Mouse (Mus musculus): ENCODE results near the gene Atxn7l3. TPM values are rescaled to one million over a fixed set of nuclear protein-coding genes. Genes with fewer than 3 reads are reported as not detected.
"Not testable (repeated sequence)": the region's sequence is repeated elsewhere in the genome, so short reads cannot be mapped to it uniquely, and the experiment has no call there.

Gene Atxn7l3
- total RNA-seq, 2 experiments from 2014 or later, result 168 to 171 TPM

GRCm38 (mm10) chr11:102295598-102296471 is 596 bp downstream of the Atxn7l3 start:
- DNase-seq (ENCODE audit: low spot score in 2 of 2), result no peak

- peak in 1 of 2 experiments; percentile 47 for DNase-seq (ENCODE audit: low spot score in 2 of 2)
These were observed 1.4 kb downstream of the Atxn7l3 start for GRCm38 (mm10) chr11:102294887-102295597.

DNA sequence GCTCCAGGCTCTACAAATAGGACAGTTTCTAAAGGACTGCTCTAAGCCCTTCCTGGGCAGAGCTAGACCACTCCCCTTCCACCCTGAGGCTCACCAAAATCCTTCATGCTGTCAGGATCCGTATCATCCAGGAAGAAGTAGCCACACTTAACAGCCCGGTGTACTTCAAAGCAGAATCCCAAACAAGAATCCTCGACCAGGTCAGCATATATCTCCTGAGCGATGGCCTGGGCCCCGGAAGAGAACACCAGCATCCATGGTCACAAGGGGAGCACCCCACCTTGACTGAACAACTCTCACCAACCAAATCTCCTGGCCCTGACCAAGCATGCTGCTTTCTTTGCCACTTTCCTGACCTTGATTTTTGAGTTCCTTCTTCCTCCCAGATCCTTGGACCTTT is 2.0 kb downstream of the Atxn7l3 start:
- DNase-seq (ENCODE audit: low spot score in 2 of 2), result no peak

DNA sequence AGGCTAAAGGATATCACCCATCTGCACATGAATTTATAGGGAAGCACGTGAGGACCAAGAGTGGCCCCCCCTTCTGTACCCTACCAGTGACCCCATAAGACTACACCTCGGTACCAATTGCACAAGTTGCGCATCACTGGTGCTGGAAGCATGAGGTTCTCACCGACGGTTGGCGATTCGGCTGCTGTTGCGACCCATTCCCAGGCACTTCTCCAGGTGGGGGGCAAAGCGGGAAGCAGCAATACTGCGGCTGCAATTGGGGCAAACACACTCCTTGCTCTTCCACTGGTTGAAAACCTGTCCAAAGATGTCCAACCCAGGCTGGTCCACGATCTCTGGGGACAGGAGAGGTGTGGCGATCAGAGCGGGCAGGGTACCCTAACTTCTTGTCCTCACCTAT is 2.5 kb downstream of the Atxn7l3 start:
- DNase-seq (ENCODE audit: low spot score in 2 of 2), result no peak

- no peak for DNase-seq (ENCODE audit: low spot score in 2 of 2)
These were observed 5.3 kb downstream of the Atxn7l3 start for GRCm38 (mm10) chr11:102291051-102291535.

- DNase-seq (ENCODE audit: low spot score in 2 of 2), result no peak
These were observed 6.3 kb downstream of the Atxn7l3 start for GRCm38 (mm10) chr11:102290141-102290540.

- no peak for DNase-seq (ENCODE audit: low spot score in 2 of 2)
These were observed 6.8 kb downstream of the Atxn7l3 start for GRCm38 (mm10) chr11:102289511-102290100.

- DNase-seq (ENCODE audit: low spot score in 2 of 2), result no peak
These were observed 7.5 kb downstream of the Atxn7l3 start for GRCm38 (mm10) chr11:102288913-102289312.

DNA sequence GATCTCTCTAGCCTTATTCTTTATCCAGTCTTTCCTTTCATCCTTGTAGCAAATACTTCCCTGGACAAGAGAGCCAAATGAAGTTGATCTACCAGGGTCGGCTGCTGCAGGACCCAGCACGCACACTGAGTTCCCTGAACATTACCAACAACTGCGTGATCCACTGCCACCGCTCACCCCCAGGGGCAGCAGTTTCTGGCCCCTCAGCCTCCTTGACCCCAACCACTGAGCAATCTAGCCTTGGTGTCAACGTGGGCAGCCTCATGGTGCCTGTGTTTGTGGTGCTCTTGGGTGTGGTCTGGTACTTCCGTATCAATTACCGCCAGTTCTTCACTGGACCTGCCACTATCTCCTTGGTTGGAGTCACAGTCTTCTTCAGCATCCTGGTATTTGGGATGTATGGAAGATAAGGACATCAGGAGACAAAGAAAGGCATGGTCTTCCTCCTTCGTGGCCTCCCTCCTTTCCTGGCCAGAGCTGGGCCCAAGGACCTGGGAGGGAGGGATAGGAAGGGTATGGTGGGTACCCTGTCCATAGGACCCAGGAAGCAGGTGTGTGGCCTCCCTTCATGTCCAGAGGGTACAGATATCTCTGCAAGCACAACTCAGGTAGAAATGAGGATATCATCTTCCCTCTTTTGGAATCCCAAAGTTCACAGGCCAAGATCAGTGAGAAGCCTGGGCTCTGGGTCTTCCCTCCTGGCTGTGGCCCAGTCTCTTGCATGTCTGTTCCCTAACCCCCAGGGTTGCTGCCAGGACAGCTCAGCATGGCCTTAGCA is 8.2 kb downstream of the Atxn7l3 start:
- DNase-seq (ENCODE audit: low spot score in 2 of 2), result no peak

- DNase-seq (ENCODE audit: low spot score in 2 of 2), result no peak
These were observed 8.9 kb downstream of the Atxn7l3 start for GRCm38 (mm10) chr11:102287485-102287884.

DNA sequence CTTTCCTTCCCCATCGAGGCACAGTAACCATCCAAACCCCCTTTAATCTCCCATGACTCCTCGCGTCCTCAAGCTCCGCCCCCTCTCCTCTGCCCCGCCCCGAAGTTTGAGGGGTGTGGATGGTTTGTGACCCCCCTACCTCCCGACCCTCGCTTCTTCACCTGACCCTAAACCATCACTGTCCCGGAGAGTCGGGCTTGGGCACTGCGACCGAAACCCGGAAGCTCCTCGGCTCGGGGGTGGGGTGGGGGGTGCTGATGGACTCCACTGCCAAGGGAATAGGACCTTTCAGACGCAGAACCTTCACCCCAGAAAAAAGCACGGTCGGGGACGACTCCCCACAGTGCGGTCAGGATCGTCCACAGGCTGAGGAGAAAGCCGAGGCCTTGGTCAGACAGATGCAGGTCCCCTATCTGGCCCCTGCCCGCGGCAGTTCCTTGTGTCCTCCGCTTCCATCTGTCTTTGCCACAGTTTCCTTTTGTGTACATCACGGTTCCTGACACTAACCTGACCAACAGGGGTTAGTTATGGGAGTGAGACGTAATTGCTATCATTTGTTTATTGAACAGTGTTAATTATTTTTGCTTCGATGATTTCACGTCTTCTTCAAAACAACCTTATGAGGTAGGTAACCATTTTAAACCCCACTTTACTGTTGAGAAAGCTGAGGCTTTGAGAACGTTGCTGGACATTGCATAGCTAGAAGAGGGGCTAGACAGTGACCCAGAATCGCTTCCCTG is 11.2 kb downstream of the Atxn7l3 start:
- no peak for DNase-seq (ENCODE audit: low spot score in 2 of 2)

DNA sequence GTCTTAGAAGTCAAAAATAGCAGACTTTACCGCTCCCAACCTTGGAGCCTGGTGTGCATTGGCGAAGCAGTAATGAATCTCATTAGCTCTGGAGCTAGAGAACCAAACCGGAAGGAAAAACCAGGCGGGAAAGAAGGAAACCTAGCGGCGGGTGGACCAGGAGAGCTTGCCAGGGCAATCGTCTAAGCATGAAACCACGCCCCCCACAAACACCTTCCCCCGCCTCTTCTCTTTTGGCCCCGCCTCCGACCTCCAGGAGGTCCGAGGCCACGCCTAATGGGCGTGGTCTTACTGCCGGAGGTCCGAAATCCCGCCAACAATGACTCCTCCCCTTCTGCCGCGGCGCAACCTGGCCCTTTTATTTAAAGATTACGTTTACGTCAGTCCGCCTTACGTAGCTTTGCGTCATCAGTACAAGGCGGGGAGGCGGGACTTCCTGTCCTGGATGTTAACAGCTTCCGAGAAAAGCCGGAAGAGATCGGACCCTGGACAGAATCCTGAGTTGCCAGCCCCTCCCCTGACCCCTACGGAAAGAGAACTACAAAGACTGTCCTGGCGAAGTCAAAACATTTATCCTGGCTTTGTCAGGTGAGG is 11.8 kb downstream of the Atxn7l3 start, which contains the start of gene Tmub2:
Gene Tmub2 (plus strand): TSS at position 431 of the 594 bp plus-strand sequence.
- DNase-seq (ENCODE audit: low spot score in 2 of 2), result peak; percentile 92 to 99

DNA sequence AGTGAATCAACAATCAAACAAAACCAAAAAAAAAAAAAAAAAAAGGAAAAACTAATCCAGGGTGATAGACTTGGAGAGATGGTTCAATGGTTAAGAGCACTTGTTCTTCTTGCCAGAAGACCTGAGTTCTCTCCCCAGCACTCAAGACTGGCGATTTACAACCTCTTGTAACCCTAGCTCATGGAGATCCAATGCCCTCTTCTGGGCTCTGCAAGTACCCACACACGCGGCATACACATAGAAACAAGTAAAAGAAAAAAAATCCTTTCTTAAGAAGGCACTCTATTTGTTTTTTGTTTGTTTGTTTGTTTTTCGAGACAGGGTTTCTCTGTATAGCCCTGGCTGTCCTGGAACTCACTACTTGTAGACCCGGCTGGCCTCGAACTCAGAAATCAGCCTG is 12.5 kb downstream of the Atxn7l3 start:
- DNase-seq (ENCODE audit: low spot score in 2 of 2), result no peak

- DNase-seq (ENCODE audit: low spot score in 2 of 2), result not testable (repeated sequence)
These were observed 16.2 kb downstream of the Atxn7l3 start for GRCm38 (mm10) chr11:102280267-102280666.

GRCm38 (mm10) chr11:102279595-102279994 is 16.8 kb downstream of the Atxn7l3 start:
- DNase-seq (ENCODE audit: low spot score in 2 of 2), result no peak

- DNase-seq (ENCODE audit: low spot score in 2 of 2), result no peak
These were observed 18.7 kb downstream of the Atxn7l3 start for GRCm38 (mm10) chr11:102277754-102278153.

GRCm38 (mm10) chr11:102276411-102276915 is 20.0 kb downstream of the Atxn7l3 start:
- DNase-seq (ENCODE audit: low spot score in 2 of 2), result no peak

DNA sequence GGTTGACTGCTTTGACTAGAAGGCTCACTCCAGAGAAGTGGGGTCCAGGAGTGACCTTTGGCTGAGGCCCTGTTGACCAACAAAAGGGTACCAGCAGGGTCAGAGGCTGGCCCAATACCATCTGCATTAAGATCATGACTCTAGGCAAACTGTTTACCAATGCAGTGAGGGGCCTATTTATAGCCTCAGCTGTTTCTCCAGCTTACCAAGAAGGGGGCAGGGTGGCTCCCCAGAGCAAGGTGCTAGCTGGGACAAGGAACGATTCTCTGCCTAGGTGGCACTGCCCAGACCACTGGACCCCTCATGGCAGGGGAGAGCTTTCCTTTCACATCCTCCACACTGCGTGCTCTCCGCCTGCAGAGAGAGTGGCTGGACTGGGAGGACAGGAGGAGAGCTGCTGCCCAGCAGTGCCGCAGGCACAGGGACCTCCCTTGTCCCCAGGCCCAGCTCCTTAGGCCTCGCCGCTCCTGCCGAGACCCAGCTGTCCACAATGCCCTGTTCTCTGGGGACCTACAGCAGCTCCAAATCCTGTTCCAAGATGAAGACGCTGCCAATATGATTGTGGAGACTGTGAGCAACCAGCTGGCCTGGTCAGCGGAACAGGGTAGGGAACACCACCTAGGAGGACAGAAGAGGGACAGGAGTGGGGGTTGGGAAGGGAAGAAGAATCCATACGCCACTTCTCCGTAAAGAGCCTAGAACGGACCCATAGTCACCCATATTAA is 27.7 kb downstream of the Atxn7l3 start, which contains the start of gene Asb16:
Gene Asb16 (plus strand): TSS at position 224 of the 725 bp plus-strand sequence.
- no peak for DNase-seq (ENCODE audit: low spot score in 2 of 2)

- peak; percentile 50 to 81 for DNase-seq (ENCODE audit: low spot score in 2 of 2)
These were observed 29.0 kb downstream of the Atxn7l3 start for GRCm38 (mm10) chr11:102267480-102267879.

All from layer of hippocampus, adult 18-20 months (tissue).